Mouse (Mus musculus) monocyte, adult 59 days (primary cell): ENCODE results near the gene Lims1. TPM values are rescaled to one million over a fixed set of nuclear protein-coding genes. Genes with fewer than 3 reads are reported as not detected.

Experiments
- total RNA-seq, 2 experiments: library from RNA; stranded (reverse); gene quantifications; one replicate each; pipeline ENCODE4 v1.2.4; 2023

Lims1 gene
- 100 to 1,000 TPM; 115 to 131 TPM for total RNA-seq

GRCm38 (mm10) chr10:58323028-58323991 is at the start of gene Lims1:
Gene Lims1, plus strand, starts transcription at chr10:58323466.

GRCm38 (mm10) chr10:58446384-58447279 is 123.4 kb downstream of the Lims1 start, which contains the start of gene Ranbp2:
Gene Ranbp2, plus strand, starts transcription at chr10:58446920.

Other genes with a start within 250 kb of the Lims1 start
- gene AW822073, start 98.5 kb upstream of the Lims1 start, total RNA-seq = not detected
- gene Duxf3, start 90.8 kb upstream of the Lims1 start, total RNA-seq = not detected
- not detected for gene Gm4981, start 86.8 kb upstream of the Lims1 start, total RNA-seq
- 10 to 100 TPM; 19.5 to 21.1 TPM for gene Gcc2, start 68.0 kb upstream of the Lims1 start, total RNA-seq
- 100 to 1,000 TPM; 122 to 123 TPM for gene Ranbp2, start 123.5 kb downstream of the Lims1 start, total RNA-seq
- gene Ccdc138, start 174.5 kb downstream of the Lims1 start, total RNA-seq = 1 to 10 TPM in 1 of 2 experiments, under 1 TPM in 1; 0.60 to 1.9 TPM